Mouse (Mus musculus) spleen, postnatal 10 days (tissue): ENCODE measurements around the gene Foxq1.

Source experiments
- DNase-seq, 2 experiments: peaks; one replicate each; pipeline ENCODE4 v3.0.0; 2021 to 2022; ENCODE audit warnings: low spot score in 2 of 2

Gene Foxq1

DNA sequence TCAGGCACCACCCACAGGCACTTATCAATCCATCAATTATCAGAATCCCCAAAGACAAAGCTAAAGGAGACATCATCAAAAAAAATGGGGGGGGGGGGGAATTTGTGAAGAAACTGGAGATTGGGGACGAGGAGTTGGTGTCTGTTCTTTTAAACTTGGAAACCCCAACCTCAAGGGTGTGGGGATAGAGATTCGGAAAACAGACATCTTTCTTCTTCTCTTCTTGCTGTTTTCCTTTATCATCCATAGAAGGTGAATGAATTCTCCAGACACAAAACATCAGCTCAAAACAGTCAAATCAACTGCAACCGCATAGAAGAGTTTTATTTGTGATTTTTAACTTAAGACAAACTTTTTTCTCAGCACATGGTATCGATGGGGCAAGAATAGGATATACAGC, at the start of gene Foxq1:
TSS of gene Foxq1 (plus strand) at position 301 of the 400 bp plus-strand sequence.
- DNase-seq = no peak

DNA sequence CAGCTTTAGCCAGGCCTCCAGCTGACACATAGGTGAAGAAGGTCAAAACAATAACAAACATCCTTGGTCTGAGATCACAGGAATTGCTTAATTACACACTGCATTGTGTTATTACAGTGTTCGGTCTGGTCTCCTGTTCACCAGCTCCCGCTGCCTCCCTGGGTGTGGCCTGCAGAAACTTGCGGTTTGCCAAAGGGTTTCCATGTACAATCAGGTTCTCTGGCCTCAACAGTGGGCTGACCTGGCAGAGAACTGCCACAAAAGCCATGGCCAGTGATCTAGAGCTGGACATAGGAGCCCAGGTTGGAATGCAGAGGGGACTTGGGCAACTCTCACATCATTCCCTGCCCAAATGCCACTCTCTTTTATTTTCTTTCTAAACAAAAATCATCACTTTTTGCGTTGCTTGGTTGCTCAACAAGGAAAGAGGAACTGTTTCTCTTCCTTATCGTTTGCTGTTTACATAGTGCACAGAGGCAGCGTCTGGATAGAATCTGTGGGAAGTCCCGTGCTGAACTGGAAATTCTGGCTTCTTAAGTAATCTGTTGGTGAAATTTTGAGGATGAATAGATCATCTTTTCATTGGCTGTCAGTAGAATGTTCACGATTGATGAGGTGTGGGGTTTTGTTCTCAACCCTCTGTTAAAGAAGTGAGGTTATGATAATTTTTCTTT, 49.3 kb upstream of the Foxq1 start:
- no peak for DNase-seq

GRCm38 (mm10) chr13:31515261-31515660, 40.7 kb upstream of the Foxq1 start:
- no peak for DNase-seq

GRCm38 (mm10) chr13:31518411-31518886, 37.5 kb upstream of the Foxq1 start:
- DNase-seq = no peak

GRCm38 (mm10) chr13:31518971-31519370, 37.0 kb upstream of the Foxq1 start:
- DNase-seq = no peak

DNA sequence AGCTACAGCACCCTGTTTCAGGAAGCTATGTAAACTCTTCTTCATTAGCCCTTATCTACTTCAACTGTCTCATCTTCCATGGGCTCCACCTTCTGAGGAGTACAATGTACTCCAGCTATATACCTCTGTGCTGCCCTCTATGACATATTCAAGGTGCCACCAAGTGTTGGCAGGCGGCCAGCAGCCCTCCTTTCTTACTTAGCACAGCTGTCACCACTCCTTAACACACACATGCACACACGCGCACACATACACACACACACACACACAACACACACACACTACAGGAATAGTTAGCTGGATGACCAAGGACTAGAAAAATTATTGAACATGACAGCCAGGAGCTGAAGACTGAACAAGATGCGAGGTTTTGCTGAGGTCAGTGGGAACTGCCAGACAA, 31.0 kb upstream of the Foxq1 start:
- DNase-seq = no peak

GRCm38 (mm10) chr13:31531186-31531585, 24.7 kb upstream of the Foxq1 start:
- DNase-seq = no peak

DNA sequence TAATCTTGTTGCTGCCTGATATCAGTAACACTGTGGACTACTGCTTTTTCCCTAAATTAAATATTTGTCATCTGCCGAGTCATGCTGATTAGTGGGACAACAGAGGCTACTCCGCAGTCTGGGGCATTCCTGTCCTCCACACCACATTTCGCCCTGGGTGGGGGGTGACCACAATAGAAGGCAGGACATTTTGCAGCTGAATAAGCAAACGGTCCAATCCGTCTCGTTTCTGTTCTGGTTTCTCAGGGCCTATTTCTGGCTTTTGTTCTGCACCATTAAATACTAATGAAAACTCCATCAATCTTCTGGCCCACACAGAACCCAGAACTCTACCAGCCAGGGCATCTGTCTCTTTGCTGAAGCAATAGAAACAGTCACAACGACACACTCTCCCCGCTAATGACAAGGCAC, 24.3 kb upstream of the Foxq1 start:
- DNase-seq = no peak

DNA sequence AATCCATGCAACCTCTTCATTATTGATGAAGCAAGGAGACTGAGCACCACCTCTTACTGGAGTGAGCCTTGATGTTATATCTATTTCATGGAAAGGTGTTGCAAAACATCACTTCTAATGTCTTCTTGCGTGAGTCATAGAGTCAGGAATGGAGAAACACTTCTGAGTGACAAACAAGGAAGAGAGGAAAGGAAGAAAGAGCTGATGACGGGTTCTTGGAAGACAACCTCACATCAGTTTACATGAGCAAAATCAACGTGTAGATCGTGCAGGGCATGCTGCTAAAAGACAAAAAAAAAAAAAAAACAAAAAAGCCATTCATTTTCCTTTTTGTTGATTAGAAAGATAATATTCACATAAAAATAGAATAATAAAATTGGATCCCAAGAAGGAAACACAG, 21.2 kb upstream of the Foxq1 start:
- no peak for DNase-seq

DNA sequence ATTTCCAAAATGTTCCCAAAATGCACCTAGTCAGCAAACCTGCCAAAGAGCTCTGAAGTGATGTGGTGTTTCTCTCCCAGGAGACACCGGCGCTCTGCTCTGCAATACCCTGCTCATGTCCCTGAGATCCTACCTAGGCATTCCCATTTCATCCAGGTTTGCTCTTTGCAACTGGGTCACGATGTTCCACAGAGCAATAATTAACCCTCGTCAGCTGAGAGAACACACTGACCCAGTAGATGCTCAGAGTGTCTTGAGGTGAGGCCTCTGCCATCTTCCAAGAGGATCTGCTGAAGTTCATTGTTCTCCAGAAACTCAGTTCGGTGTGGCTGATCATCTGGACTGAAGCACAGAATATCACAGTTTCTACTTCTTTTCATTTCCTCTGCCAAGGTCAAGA, 12.9 kb upstream of the Foxq1 start:
- no peak for DNase-seq

GRCm38 (mm10) chr13:31546784-31547183, 9.2 kb upstream of the Foxq1 start:
- no peak for DNase-seq

DNA sequence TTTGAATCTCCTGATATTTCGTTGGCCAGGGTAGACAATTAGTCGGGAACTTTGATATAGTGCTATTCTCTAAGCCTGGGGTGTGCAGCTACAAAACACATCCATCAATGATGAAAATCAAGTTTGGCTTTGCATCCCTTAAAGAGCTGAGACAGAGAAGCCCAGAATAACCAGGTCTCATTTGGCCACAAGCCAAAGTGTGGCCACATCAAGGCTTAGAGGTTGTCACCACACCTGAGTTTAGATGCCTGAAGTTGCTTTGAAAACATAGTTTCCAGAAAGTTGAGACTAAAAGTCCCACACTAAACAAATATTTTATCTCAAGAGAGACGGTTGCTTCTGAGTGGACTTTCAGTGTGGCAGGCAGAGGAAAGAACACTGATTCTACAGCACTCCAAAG, 8.7 kb upstream of the Foxq1 start:
- DNase-seq = no peak

DNA sequence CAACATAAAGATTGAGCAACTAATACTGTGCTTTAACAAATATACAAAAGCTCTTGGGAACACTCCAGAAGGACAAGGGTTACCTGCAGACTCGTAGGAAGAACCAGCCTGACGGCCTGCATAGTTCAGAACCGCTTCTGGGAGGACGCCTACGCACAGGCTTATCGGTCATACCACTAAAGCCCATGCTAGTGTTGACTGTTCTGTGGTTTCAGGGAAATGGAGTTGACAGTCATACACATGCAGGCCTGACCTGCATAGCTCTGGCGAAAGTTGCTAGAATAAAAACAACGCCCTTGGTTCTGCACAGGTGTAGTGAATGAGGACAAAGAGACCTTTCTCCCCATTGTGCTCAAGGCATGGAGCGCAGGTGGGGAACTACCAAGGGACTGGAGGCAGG, 8.3 kb upstream of the Foxq1 start:
- no peak for DNase-seq

GRCm38 (mm10) chr13:31556964-31557767, 1.2 kb downstream of the Foxq1 start:
- no peak for DNase-seq

GRCm38 (mm10) chr13:31557768-31558520, 2.0 kb downstream of the Foxq1 start:
- peak in 1 of 2 experiments; percentile 20 for DNase-seq

DNA sequence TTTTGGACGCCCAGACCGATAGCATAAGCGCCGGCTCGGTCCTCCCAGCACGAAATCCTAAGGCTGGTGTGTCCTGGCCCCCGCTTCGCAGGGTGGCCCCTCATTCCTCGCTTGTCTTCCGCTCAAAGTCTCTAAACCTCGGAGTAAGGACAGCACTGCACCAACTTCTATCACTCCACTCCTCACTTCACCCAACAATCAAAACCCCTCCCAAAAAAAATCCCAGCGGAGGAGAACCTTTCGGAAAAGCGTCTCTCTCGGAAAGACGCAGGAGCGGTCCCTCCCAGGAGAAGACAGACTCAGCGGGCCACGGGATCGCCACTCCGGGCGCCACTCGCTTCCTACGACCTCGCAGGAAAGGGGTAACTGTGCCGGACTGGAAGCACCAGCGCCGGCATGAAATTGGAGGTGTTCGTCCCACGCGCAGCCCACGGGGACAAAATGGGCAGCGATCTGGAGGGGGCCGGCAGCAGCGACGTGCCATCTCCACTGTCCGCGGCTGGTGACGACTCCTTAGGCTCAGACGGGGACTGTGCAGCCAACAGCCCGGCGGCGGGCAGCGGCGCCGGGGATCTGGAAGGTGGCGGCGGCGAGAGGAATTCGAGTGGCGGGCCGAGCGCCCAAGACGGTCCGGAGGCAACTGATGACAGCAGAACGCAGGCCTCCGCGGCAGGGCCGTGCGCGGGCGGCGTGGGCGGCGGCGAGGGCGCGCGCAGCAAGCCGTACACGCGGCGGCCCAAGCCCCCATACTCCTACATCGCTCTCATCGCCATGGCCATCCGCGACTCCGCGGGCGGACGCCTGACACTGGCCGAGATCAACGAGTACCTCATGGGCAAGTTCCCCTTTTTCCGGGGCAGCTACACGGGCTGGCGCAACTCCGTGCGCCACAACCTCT, 2.8 kb downstream of the Foxq1 start, which contains the start of gene A530084C06Rik:
TSS of gene A530084C06Rik (minus strand) at position 813 of the 898 bp plus-strand sequence.
- peak; percentile 7 to 30 for DNase-seq

DNA sequence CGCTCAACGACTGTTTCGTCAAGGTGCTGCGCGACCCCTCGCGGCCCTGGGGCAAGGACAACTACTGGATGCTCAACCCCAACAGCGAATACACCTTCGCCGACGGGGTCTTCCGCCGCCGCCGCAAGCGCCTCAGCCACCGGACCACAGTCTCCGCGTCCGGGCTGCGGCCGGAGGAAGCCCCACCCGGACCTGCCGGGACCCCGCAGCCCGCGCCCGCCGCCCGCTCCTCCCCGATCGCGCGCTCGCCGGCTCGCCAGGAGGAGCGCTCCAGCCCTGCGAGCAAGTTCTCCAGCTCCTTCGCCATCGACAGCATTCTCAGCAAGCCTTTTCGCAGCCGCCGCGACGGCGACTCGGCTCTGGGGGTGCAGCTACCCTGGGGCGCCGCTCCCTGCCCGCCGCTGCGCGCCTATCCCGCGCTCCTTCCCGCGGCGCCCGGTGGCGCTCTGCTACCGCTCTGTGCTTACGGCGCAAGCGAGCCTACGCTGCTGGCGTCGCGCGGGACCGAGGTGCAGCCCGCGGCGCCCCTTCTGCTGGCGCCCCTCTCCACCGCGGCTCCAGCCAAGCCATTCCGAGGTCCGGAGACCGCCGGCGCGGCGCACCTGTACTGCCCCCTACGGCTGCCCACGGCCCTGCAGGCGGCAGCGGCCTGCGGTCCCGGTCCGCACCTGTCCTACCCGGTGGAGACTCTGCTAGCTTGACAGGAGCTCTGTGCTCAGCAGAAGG, 3.6 kb downstream of the Foxq1 start:
- DNase-seq = peak; percentile 22 to 49

DNA sequence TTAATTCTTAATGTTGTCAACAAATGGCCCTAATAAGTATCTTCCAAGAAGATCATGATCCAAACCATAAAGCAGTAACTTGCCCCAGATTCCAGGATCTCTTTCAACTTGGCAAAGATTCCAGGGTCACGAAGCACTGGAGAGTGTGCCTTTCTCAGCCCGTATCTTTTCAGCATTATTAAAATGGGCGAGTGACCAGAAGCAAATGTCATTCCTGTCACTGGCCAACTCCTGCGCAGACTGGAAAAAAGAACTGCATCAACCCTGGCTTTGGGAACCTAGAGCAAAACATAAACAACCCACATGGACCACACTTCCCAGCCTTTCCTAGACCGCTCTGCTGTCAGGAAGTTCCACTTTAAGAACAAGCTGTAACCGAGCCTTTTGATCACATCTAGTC, 8.5 kb downstream of the Foxq1 start:
- DNase-seq = no peak

- no peak for DNase-seq
Observed at GRCm38 (mm10) chr13:31567099-31567498, 11.2 kb downstream of the Foxq1 start.

DNA sequence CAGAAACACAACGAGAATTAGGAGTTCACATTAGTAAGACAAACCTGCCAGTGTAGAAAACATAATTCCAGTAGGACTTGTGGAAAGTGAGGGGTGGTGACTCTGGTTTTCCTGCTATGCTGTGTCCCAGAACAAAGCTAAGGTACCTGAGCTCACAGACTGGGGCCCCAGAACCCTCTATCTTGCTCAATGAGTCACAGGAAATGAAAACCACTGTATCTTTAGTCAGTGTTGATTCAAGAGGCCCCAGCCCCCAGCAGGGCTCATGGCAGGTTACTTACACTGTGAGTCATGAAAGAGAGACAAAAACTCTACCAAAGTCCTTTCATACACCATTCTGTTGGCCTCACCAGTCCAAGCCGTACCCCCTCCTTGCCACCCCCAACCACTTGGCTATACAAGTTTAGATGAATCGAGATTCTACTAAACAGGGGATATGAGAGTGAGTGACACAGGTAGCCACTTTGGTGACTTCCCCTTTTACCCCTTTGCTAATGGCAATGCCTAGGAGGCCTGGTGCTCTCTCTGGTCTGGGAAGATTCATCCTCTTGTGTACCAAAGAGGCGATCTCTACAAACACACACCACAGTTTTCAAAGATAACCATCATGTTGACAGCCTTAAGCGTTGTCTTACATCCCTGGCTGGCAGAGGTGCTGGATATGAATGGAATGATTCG, 11.8 kb downstream of the Foxq1 start:
- no peak for DNase-seq
